Mouse (Mus musculus): ENCODE data around the gene Nfatc4.
A peak's percentile ranks its signal among the peaks of the same experiment; 100 is the strongest.

Gene Nfatc4

GRCm38 (mm10) chr14:55822435-55822990 lies 431 bp upstream of the Nfatc4 start:
- DNase-seq (ENCODE audit: low spot score in 2 of 2) = peak; percentile 53 to 62

- no peak for DNase-seq (ENCODE audit: low spot score in 2 of 2)
Observed at GRCm38 (mm10) chr14:55824001-55824480, 1.1 kb downstream of the Nfatc4 start.

DNA sequence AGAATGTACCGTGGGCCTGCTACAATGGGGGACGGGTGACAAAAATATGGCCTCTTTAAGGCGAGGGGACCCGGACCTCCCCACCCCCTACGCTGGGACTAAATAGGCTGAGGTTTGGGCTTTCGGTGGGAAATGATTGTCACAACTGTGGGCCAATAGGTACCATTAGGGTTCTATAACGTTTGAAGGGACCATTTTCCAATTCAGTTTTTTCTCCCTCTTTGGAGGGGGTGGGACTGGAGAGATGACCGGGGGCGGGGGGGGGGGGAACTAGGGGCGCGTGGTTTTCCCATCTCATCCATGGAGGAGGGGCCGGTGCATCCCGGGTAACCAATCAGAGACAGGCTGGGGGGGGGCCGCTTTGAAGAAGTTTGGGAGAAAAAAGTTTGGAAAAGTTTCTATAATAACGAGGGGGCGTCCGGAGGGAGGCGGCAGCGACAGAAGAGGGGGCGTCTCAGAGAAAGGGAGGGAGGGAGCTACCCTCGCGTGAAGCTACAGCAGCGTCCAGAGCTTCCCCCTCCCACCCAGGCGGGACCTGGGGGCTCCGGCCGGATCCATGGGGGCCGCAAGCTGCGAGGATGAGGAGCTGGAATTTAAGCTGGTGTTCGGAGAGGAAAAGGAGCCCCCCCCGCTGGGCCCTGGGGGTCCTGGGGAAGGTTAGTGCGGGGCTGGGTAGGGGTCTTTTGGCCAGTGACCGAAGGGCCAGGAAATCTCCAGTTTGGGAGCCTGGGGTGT lies 1.7 kb downstream of the Nfatc4 start:
- no peak for DNase-seq (ENCODE audit: low spot score in 2 of 2)

DNA sequence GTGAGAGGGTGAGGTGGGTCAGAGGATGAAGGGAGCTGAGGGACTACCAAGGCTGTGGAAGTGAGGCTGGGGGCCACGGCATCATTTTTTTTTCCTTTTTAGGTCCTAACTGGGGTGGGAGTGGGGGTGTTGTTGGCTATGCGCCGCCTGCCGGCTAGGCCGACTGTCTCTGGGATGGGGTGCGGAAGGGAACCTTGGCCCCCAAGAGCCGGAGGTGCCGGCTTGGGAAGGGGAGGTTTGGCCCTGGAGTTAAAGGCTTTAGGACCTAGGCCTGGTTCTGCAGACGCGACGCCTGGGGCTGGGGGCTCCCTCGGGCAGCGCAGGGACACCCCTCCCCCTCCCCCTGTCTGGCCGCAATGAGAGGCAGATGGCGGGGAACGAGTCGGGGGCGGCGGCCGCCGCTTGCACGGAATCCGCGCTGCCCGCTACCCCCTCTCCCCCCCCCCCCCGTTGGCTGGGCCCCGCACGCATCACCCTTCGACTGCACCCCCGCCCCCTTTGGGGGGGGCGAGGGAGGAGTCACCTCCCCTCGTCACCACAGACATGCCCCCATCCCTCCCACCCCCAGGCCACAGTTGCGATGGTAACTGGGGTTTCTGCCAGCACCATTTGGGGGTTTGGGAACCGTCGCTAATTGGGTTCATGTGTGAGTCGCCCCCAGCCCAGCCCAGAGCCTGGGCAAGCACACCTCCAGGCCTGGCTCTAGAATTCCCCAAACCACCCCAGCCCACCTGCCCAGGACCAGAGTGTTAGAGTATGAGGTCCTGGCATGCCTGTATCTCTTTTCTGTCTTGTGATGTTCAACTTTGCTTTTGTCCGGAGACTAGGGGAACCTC lies 2.5 kb downstream of the Nfatc4 start:
- DNase-seq (ENCODE audit: low spot score in 2 of 2) = no peak

- no peak for DNase-seq (ENCODE audit: low spot score in 2 of 2)
Observed at GRCm38 (mm10) chr14:55826142-55826541, 3.2 kb downstream of the Nfatc4 start.

- no peak for DNase-seq (ENCODE audit: low spot score in 2 of 2)
Observed at GRCm38 (mm10) chr14:55826551-55827340, 3.8 kb downstream of the Nfatc4 start.

GRCm38 (mm10) chr14:55828716-55829263 lies 5.8 kb downstream of the Nfatc4 start:
- no peak for DNase-seq (ENCODE audit: low spot score in 2 of 2)

DNA sequence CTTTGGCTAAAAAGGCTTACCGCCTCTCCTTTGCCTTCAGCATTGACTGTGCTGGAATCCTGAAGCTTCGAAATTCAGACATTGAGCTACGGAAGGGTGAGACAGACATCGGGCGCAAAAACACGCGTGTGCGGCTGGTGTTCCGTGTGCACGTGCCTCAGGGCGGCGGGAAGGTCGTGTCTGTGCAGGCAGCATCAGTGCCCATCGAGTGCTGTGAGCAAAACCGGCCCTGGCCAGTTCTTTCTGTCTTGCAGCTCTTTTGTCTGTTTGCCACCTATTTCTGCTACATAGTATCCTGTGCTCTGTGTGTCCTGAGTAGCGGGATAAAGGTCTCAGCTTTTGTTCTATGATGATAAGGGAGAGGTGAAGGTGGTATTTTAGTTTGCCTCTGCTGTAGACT lies 6.9 kb downstream of the Nfatc4 start:
- no peak for DNase-seq (ENCODE audit: low spot score in 2 of 2)

GRCm38 (mm10) chr14:55830331-55830730 lies 7.4 kb downstream of the Nfatc4 start:
- no peak for DNase-seq (ENCODE audit: low spot score in 2 of 2)

DNA sequence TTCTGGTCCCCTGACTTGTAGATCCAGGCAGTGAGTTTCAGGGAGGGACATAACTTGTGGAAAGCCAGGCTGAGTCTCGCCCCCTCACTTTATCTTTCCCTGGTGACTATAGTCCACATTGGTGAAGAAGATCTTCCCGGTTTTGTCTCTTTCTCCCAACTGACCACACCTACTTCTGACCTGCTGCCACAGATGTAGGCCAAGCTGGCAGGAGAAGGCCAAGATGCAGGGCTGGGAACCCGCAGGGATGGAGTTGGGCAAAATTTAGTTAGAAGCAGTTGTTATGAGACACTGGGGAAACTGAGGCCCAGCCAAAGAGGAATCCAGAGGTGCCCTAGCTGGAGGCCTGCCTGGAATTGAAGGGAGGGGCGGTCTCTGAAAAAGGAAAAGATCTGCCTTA lies 10.2 kb downstream of the Nfatc4 start:
- no peak for DNase-seq (ENCODE audit: low spot score in 2 of 2)

- no peak for DNase-seq (ENCODE audit: low spot score in 2 of 2)
Observed at GRCm38 (mm10) chr14:55834808-55835533, 12.0 kb downstream of the Nfatc4 start.

- no peak for DNase-seq (ENCODE audit: low spot score in 2 of 2)
Observed at GRCm38 (mm10) chr14:55838312-55838711, 15.4 kb downstream of the Nfatc4 start.

GRCm38 (mm10) chr14:55838740-55839139 lies 15.8 kb downstream of the Nfatc4 start:
- DNase-seq (ENCODE audit: low spot score in 2 of 2) = no peak

DNA sequence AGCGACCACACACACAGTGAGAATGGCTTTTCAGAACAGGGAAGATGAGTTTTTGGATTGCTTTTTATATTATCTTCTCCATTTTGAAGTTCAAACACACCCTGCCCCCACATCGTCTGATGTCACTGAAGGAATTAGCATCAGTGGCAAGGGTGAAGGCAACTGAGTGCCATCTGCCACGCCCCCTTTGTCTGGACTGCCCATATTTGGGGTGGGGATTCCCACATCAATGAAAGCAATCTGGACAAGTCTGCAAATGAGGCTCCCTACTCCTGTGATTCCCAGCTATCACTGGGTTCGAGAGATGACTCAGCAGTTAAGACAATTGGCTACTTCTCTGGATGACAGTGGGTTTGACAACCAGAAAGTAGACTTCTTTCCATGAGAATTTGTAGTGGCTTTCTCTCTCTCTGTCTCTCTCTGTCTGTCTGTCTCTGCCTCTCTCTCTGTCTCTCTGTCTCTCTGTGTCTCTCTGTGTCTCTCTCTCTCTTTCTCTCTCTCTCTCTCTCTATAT lies 18.0 kb downstream of the Nfatc4 start:
- DNase-seq (ENCODE audit: low spot score in 2 of 2) = no peak

DNA sequence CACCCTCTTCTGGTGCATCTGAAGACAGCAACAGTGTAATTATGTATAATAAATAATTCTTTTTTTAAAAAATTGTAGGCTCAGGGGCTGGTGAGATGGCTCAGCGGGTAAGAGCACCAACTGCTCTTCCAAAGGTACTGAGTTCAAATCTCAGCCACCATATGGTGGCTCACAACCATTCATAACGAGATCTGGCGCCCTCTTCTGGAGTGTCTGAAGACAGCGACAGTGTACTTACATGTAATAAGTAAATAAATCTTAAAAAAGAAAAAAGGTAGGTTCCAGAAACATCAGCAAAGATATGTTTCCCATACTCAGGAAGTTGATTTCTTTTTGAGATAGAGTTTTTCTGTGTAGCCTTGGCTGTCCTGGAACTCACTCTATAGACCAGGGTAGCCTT lies 19.9 kb downstream of the Nfatc4 start:
- no peak for DNase-seq (ENCODE audit: low spot score in 2 of 2)

DNA sequence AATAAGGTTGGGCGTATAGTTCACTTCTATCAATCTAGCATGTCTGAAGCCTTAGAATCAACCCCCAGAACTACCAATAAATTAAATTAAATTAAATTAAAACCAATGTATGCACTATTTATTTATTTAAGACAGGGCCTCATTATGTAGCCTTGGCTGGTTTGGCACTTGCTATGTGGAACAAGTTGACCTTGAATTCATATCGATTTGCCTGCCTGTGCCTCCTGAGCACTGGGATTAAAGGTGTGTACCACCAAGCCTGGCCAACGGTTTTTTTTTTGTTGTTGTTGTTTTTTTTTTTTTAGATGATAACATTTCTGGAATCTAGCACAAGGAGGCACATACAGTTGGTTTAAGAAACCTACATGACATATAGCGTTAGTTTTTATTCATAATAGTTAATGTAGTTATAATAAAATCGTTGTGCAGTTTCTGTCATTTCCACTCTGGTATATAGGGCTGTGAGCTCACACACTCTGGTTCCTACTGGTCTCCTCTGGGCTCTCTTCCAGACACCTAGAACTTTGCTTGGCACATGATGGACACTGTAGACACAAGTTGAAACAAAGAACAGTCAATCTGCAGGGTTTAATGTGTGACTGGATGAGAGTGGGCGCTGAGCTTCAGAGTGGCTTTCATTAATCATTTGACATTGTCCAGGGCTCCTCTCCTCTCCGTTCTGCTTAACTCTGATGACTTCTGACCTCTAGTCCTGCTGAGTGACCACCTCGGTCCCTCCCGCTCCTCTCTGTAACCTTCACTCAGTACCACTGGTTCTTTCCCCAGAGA lies 22.8 kb downstream of the Nfatc4 start:
- no peak for DNase-seq (ENCODE audit: low spot score in 2 of 2)

- no peak for DNase-seq (ENCODE audit: low spot score in 2 of 2)
Observed at GRCm38 (mm10) chr14:55850885-55851284, 27.9 kb downstream of the Nfatc4 start.

- no peak for DNase-seq (ENCODE audit: low spot score in 2 of 2)
Observed at GRCm38 (mm10) chr14:55852646-55853551, 30.0 kb downstream of the Nfatc4 start.
